Mouse (Mus musculus) inflammation-experienced regulatory T-cells, adult 16 weeks (primary cell): Measurements from ENCODE around the gene Lamp5. TPM values are rescaled to one million over a fixed set of nuclear protein-coding genes. Genes with fewer than 3 reads are reported as not detected.

ENCODE experiments used
- polyA plus RNA-seq: library from polyadenylated mRNA; unstranded; fragments of 100-300 nt; shearing (Covaris generic); gene quantifications from one replicate; pipeline ENCODE4 v1.2.1, GENCODE M21; 2017

Lamp5 gene
- not detected for polyA plus RNA-seq

DNA sequence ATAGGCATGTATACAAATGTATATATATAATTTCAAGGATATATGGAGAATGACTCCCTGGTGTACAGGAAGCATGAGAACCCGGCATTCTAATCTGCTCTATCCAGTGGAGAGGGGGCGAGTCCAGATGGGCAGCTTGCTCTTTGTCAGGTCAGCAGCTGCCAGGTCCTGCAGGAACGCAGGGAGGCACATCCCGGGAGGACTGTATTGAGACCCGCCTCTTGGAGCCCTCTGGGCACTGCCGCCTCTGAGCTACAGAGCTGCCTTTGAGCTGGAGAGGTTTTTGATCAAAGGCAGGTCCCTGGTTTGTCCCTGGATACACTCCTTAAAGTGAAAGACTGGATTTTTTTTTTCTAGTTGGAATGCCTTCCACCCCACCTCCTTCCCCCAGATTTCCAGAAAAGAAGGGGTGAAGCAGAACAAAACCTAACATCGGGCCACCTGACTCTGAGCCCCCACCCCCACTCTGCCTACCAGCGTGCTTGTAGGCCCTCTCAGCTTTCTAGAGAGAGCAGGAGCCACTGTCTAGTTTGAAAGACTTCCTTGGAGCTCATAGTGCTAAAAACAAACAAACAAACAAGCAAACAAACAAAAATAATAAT is at the start of gene Lamp5:
Gene Lamp5, plus strand, starts transcription at position 552 of the 602 bp plus-strand sequence.

